Mouse (Mus musculus): ENCODE data around the gene Bmpr1b.
"Not testable (repeated sequence)": the region's sequence is repeated elsewhere in the genome, so short reads cannot be mapped to it uniquely, and the experiment has no call there.

- TF ChIP-seq FLI1 (IDR thresholded peaks at IDR 0.05; ENCODE audit: low read length); GATA1 (IDR thresholded peaks at IDR 0.05; ENCODE audit: borderline replicate concordance, low read length): not testable (repeated sequence)
These were observed 22.4 kb upstream of the Bmpr1b start for GRCm38 (mm10) chr3:142191627-142192026.
